Comparison of ENCODE assay signal across 9 mouse cellular contexts in the genomic region with DNA sequence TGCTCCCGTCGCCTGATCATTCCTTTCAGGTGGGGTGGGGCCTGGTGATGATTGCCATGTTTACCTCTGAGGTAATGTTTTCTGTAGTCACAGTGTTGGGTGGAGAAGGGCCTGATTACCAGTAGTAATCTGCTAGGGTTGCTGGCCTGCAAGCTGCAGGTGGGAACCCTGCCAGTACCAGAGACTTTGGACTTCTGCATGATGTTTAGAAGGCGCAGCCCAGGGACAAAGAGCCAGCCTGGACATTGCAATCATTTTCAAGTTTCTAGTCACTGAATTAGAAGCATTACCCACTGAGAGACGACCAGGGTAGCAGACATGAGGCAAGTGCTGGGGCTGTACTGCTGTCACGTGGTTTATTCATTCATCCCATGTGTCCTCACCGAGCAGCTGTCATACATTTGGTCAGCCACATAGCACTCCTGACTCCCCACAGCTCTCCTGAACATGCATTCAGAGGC.
A peak's percentile ranks its signal among the peaks of the same experiment; 100 is the strongest.
DNase-seq lines count a peak whose midpoint lies in the region; ATAC-seq lines count a peak whose summit lies in the region.
"Had no signal": no experiment of that assay in that cellular context is flagged by ENCODE, and none has a peak within 500 bp of the region (broad histone marks: within the 10 kb centered on the region; RNA-seq: fewer than 3 reads in every experiment).

No protein-coding gene starts in this region.

- no peak overlapping the region for H3K27ac ChIP-seq in liver, embryonic 13.5 days

- H3K4me3 ChIP-seq in liver, embryonic 13.5 days (replicated peaks), result no peak overlapping the region

- peak; percentile 28 for DNase-seq in adrenal gland, postnatal 14 days
- DNase-seq in adrenal gland, postnatal 25 days, result no peak
- peak; percentile 26 for DNase-seq in Muller cell, postnatal 12 days (ENCODE audit: inconsistent ontology term)
- peak; percentile 48 to 62 for DNase-seq in heart, postnatal 14 days
- DNase-seq in liver, embryonic 13.5 days, result no peak
- DNase-seq in embryo, embryonic 10 days (ENCODE audit: low spot score), result no peak
- no peak for DNase-seq in T-cell, adult 2 months (ENCODE audit: low spot score)
- no peak for DNase-seq in c-Kit-positive CD71-positive TER-119-positive erythroid progenitor cells, embryonic 14.5 days (ENCODE audit: low spot score)
- DNase-seq: right cerebral cortex, postnatal 4 days had no signal

- no peak overlapping the region for H3K4me2 ChIP-seq in liver, embryonic 13.5 days

- ATAC-seq in liver, embryonic 13.5 days (ENCODE audit: low read depth), result peak; percentile 78

- no peaks in the 10 kb centered on the region for H3K36me3 ChIP-seq in liver, embryonic 13.5 days

- intact Hi-C loops in heart, postnatal 14 days (cut with DNase I), result no loop called here

- H3K9me3 ChIP-seq in liver, embryonic 13.5 days (replicated peaks), result no peaks in the 10 kb centered on the region

- no peaks in the 10 kb centered on the region for H3K27me3 ChIP-seq in liver, embryonic 13.5 days

- WGBS in liver, embryonic 13.5 days (ENCODE audit: insufficient replicate concordance), result 57% methylated on average over 6 of the region's 6 CpGs

- H3K9ac ChIP-seq in liver, embryonic 13.5 days, result no peak overlapping the region

- H3K4me1 ChIP-seq in liver, embryonic 13.5 days (replicated peaks), result peaks cover 4% of the 10 kb centered on the region; the same call in 1 of the 2 replicates

Comparison
In these comparisons a context has a peak if more than half of its experiments do, and no peak if none do; other contexts are left out.
1. DNase-seq: peak in adrenal gland, postnatal 14 days (single experiment), Muller cell, postnatal 12 days (single experiment) and heart, postnatal 14 days (2 of 2); none in adrenal gland, postnatal 25 days (single experiment), liver, embryonic 13.5 days (single experiment), embryo, embryonic 10 days (single experiment), T-cell, adult 2 months (single experiment) and c-Kit-positive CD71-positive TER-119-positive erythroid progenitor cells, embryonic 14.5 days (single experiment).